Mouse (Mus musculus) C2C12 (cell line): ENCODE data around the gene Gpc6.

Source experiments
- CEBPB ChIP-seq: IDR thresholded peaks from one replicate; pipeline ENCODE4 v1.6.1; 2011; ENCODE audit warnings: low read depth, mild to moderate bottlenecking, control low read depth, moderate library complexity
- CTCF ChIP-seq: IDR thresholded peaks from one replicate; pipeline ENCODE4 v1.5.1; 2011; ENCODE audit not compliant: control insufficient read depth, insufficient read depth, insufficient read length
- MAX ChIP-seq: IDR thresholded peaks from one replicate; pipeline ENCODE4 v1.6.1; 2011; ENCODE audit warnings: mild to moderate bottlenecking, control low read depth
- USF1 ChIP-seq: IDR thresholded peaks from one replicate; pipeline ENCODE4 v1.6.1; 2011; ENCODE audit warnings: low read depth, mild to moderate bottlenecking, control low read depth, moderate library complexity

DNA sequence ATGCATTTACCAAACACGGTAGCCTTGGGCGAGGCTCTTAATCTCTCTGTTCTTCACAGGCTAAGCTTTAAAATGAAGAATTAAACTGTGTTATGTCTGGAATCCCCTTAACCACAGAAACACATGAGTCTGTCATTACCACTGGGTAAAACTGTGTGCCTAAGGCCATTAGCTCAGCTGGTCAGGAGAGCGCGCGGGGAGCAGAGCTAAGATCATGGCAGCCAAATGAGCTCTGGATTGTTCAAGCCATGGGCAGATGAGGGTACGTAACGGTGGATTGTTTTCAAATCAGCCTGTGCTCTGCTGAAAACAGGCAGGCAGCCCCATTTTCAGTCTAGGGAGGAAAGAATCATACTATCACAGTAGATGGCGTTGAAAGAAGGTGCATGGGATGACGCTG lies 859.8 kb downstream of the Gpc6 start:
- TF ChIP-seq CTCF (no peak), CEBPB (no peak), MAX (no peak), USF1 (no peak)
